Mouse (Mus musculus): ENCODE measurements around the gene Olfr873. TPM values are rescaled to one million over a fixed set of nuclear protein-coding genes. Genes with fewer than 3 reads are reported as not detected.

Gene Olfr873
- polyA plus RNA-seq (2014; fragmentation: Illumina TruSeq; extraction: RNeasy Lipid Tissue Mini Kit (QIAGEN cat#74804); ENCODE audit: low read depth, low replicate concordance): not detected

DNA sequence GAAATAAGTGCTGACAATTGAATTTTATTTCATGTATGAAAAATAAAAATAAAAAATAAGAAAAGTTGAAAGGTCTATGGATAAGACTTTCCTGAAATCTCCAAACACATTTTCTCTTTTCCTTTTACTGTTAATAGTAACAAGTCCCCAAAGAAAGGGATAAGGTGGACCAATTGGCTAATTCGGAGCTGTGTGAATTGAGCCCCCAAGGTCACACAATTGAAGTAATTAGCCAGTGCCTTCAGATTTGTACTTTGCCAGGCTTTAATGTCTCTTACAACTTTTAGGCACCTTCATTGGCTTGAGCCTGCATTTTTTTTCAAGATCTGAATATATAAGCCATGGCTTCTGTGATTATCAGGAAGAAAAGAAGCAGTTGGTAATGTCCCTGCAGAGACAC, at the start of gene Olfr873:
TSS of gene Olfr873 (plus strand) at position 301 of the 400 bp plus-strand sequence.

DNA sequence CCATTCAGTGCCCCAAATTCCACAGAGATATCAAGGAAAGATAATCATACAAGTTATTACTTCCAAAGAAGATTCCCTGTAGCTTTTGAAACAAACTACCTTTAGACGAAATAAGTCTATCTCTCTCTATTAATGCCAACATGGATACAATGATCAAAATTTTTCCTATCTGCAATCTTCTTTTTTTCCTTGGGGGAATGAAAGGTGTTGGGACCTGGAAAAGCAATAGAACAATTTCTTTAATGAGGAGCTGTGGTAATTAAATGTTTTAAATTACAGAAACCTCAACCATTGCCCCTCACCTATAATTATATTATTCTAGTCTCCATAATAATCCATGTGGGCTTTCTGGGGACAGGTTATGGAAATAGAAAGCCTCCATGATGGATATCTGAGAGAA, 16.3 kb upstream of the Olfr873 start, which contains the start of gene Olfr39:
TSS of gene Olfr39 (plus strand) at position 301 of the 400 bp plus-strand sequence.

DNA sequence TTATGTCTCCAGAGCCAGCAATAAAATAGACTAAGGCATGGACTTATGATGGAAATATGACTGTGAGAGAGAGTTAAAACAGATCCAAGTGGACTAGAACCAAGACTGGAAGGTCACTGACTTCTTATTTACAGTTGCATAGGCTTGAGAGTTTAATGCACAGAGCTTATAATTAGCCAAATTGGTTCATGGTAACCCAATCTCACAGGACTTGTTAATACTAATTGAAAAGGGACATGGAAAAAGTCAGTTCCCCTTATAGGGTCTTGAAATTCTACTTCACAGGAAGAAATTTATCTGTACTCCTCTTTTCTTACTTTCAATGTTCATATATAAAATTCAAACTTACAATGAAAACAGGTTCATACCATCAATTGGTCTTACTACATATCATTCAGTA, 37.7 kb downstream of the Olfr873 start, which contains the start of gene Olfr18:
TSS of gene Olfr18 (minus strand) at position 101 of the 400 bp plus-strand sequence.

Other genes with a start within 250 kb of the Olfr873 start
- not detected for gene Olfr867, start 241.0 kb upstream of the Olfr873 start, polyA plus RNA-seq (2014; fragmentation: Illumina TruSeq; extraction: RNeasy Lipid Tissue Mini Kit (QIAGEN cat#74804); ENCODE audit: low read depth, low replicate concordance)
- not detected for gene Olfr868, start 199.9 kb upstream of the Olfr873 start, polyA plus RNA-seq (2014; fragmentation: Illumina TruSeq; extraction: RNeasy Lipid Tissue Mini Kit (QIAGEN cat#74804); ENCODE audit: low read depth, low replicate concordance)
- not detected for gene Olfr869, start 169.5 kb upstream of the Olfr873 start, polyA plus RNA-seq (2014; fragmentation: Illumina TruSeq; extraction: RNeasy Lipid Tissue Mini Kit (QIAGEN cat#74804); ENCODE audit: low read depth, low replicate concordance)
- gene Olfr870, start 124.5 kb upstream of the Olfr873 start, polyA plus RNA-seq (2014; fragmentation: Illumina TruSeq; extraction: RNeasy Lipid Tissue Mini Kit (QIAGEN cat#74804); ENCODE audit: low read depth, low replicate concordance): not detected
- not detected for gene Olfr871, start 86.3 kb upstream of the Olfr873 start, polyA plus RNA-seq (2014; fragmentation: Illumina TruSeq; extraction: RNeasy Lipid Tissue Mini Kit (QIAGEN cat#74804); ENCODE audit: low read depth, low replicate concordance)
- not detected for gene Olfr872, start 61.4 kb upstream of the Olfr873 start, polyA plus RNA-seq (2014; fragmentation: Illumina TruSeq; extraction: RNeasy Lipid Tissue Mini Kit (QIAGEN cat#74804); ENCODE audit: low read depth, low replicate concordance)
- not detected for gene Olfr39, start 16.2 kb upstream of the Olfr873 start, polyA plus RNA-seq (2014; fragmentation: Illumina TruSeq; extraction: RNeasy Lipid Tissue Mini Kit (QIAGEN cat#74804); ENCODE audit: low read depth, low replicate concordance)
- not detected for gene Olfr18, start 37.6 kb downstream of the Olfr873 start, polyA plus RNA-seq (2014; fragmentation: Illumina TruSeq; extraction: RNeasy Lipid Tissue Mini Kit (QIAGEN cat#74804); ENCODE audit: low read depth, low replicate concordance)
- gene Zfp560, start 86.6 kb downstream of the Olfr873 start, polyA plus RNA-seq (2014; fragmentation: Illumina TruSeq; extraction: RNeasy Lipid Tissue Mini Kit (QIAGEN cat#74804); ENCODE audit: low read depth, low replicate concordance): 32.9 TPM
- gene Zfp26, start 161.6 kb downstream of the Olfr873 start, polyA plus RNA-seq (2014; fragmentation: Illumina TruSeq; extraction: RNeasy Lipid Tissue Mini Kit (QIAGEN cat#74804); ENCODE audit: low read depth, low replicate concordance): 20.2 TPM
- gene Zfp426, start 194.2 kb downstream of the Olfr873 start, polyA plus RNA-seq (2014; fragmentation: Illumina TruSeq; extraction: RNeasy Lipid Tissue Mini Kit (QIAGEN cat#74804); ENCODE audit: low read depth, low replicate concordance): 55.6 TPM
- 44.9 TPM for gene Zfp266, start 222.9 kb downstream of the Olfr873 start, polyA plus RNA-seq (2014; fragmentation: Illumina TruSeq; extraction: RNeasy Lipid Tissue Mini Kit (QIAGEN cat#74804); ENCODE audit: low read depth, low replicate concordance)

All from kidney, adult 10 weeks (tissue).